Mouse (Mus musculus) CD4-positive, CD25-positive, alpha-beta regulatory T cell, adult 4 months (primary cell): ENCODE measurements around the gene 4933417A18Rik. TPM values are rescaled to one million over a fixed set of nuclear protein-coding genes. Genes with fewer than 3 reads are reported as not detected.
"Not testable (repeated sequence)": the region's sequence is repeated elsewhere in the genome, so short reads cannot be mapped to it uniquely, and the experiment has no call there.

Experiments used
- ATAC-seq: one replicate; pipeline ENCODE4 v1.8.0; 2017
- polyA plus RNA-seq, 2 experiments: library from polyadenylated mRNA; unstranded; fragments of 100-300 nt; shearing (Covaris generic); gene quantifications; one replicate each; pipeline ENCODE4 v1.2.1; 2017

The 4933417A18Rik gene
- not detected for polyA plus RNA-seq

- ATAC-seq, result no peak
These were observed at the start of gene 4933417A18Rik, which contains the start of gene Fam217a for GRCm38 (mm10) chr13:34924210-34924609. 4933417A18Rik (plus strand) TSS chr13:34924409. Fam217a (minus strand) TSS chr13:34924310.

GRCm38 (mm10) chr13:34874736-34875135, 49.5 kb upstream of the 4933417A18Rik start:
- ATAC-seq, result not testable (repeated sequence)

- ATAC-seq, result peak; percentile 77
These were observed 49.0 kb upstream of the 4933417A18Rik start, which contains the start of gene Prpf4b for GRCm38 (mm10) chr13:34875166-34875710. Prpf4b (plus strand) TSS chr13:34875302.

DNA sequence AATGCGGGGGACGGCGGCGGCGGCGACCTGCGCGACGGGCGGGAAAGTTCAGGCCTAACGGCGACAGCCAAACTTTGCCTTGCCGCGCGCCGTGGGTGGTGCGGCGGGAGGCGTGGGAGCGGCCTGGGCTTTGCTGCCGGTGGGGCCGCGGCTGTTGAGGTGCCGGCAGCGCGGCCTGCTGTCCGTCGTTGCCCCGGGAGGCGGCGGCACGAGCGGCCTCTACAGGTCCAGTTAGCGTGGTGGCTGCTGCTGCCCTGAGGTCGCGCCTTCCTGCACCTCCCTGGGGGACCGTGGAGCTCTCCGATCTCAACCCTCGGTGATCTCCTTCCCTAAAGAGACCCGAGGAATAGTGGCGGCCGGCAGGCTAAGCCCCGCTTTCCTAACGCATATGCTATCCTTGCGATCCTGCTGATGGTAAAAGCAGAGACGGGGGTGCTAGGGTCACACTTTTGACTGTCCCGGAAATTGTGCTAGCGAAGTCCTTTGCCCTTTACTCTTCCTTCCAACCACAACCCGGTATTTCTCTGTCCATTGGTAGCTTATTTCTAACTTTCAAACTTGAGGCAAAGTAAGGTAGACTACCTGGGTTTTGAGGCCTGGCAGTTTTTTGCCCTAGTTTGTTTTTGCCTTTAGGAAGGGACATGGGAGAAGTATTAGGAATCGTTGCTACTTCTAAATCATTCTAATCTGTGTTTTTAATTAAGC, 48.3 kb upstream of the 4933417A18Rik start:
- ATAC-seq, result peak; percentile 27

DNA sequence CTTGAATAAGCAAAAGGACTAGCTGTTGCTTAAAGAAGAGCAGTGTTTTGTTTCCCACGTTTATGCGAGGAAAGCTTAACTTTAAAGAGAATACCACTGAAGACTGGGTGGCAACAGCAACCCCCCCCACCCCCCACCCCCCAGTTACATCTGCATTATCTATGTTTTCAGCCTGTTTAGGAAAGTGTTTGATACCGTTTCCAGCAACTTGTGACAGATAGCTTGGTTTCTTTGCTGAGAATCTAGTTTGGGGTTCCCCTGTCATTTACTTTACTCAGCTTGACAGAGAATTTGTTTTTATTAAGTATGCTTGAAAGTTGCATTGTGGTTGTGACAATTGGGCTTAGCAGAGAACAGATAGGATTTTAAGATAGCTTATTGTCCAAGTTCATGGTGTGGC, 47.7 kb upstream of the 4933417A18Rik start:
- ATAC-seq, result no peak

- no peak for ATAC-seq
These were observed 31.3 kb upstream of the 4933417A18Rik start for GRCm38 (mm10) chr13:34892871-34893270.

GRCm38 (mm10) chr13:34914614-34915013, 9.6 kb upstream of the 4933417A18Rik start:
- ATAC-seq, result peak; percentile 60

DNA sequence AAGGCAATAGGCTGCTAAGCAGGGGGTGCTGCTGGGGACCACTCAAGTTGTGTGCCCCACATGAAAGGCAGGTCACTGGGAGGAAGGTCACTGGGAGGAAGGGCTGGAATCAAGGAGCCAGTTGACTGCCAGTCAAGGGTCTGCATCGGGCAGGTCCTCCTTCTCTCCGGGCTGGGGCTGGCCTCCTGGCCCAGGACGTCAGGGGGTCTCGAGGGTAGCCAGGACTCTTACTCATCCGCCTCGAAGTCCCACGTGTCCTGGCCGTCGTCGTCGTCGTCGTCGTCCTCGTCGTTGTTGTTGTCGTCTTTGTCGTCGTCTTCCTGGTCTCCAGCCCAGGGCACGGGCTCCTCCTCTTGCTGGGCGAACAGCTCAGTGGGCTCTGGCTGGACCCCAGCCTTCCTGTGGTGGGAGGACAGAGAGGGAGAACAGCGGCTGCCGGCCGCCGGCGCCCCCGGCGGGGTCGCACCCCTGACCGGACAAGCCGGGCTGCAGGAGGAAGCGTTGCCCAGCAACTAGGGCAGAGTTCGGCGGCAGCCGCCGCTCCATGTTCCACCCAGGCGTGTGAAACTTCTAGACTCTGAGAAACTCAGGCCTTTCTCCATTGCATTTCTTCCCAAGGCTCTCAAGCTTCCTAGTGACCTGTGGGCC, 7.6 kb upstream of the 4933417A18Rik start:
- ATAC-seq, result no peak

- no peak for ATAC-seq
These were observed 10.9 kb downstream of the 4933417A18Rik start for GRCm38 (mm10) chr13:34934931-34935644.

GRCm38 (mm10) chr13:34942370-34942769, 18.2 kb downstream of the 4933417A18Rik start:
- no peak for ATAC-seq

DNA sequence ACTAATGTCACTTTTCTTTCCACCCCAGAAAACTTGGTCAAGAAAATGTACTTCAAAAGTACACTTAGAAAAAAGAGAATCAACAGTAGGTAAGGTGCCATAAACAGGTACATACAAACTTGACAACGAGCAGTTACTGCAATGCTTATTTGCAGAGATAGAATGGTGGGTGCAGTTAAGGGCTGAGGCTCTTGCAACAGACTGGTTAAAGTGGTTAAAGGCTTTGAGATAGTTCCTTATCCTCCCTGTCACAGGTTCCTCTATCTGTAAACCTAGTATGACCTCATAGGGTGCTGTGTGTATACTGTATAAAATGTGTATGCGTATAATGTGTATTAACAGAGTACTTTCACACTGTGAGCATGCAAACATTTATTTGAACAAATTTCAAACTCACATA, 27.2 kb downstream of the 4933417A18Rik start:
- not testable (repeated sequence) for ATAC-seq

DNA sequence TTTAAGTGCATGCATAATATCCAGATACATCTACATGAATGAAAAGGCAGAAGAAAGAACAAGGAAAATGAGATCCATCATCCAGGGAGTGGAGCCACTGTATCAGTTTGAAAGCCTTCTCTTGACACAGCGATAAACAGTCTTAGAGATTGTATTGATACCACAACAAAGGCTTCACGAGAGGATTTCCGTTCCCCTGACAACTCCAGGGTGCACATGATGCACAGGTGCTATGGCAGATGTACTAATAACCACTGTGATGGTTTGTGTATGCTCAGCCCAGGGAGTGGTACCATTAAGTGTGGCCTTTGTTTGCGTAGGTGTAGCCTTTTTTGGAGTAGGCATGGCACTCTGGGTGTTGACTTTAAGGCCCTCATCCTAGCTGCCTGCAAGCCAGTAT, 32.7 kb downstream of the 4933417A18Rik start:
- ATAC-seq, result peak; percentile 56

DNA sequence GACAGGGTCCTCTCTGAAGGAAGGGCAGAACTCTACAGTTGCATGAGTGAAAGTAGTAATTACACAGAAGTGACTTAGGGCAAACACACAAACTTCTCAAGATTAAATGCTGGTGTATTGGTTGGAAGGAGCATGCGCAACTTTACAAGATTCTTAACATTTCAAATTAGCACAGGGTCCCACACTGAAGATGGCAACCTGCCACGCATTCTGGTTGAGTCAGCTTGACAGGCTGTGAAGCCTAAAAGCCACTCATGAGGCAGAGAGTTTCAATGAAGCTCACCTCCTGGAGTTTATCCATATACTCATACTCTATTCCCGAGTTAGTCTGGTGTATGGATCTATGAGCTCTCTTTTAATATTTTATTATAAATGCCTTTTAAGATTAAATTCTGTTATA, 33.9 kb downstream of the 4933417A18Rik start:
- ATAC-seq, result not testable (repeated sequence)

GRCm38 (mm10) chr13:34960996-34961770, 37.0 kb downstream of the 4933417A18Rik start:
- ATAC-seq, result no peak

GRCm38 (mm10) chr13:34963511-34964397, 39.5 kb downstream of the 4933417A18Rik start, which contains the start of gene Eci3:
Eci3 (minus strand) TSS chr13:34963810.
- ATAC-seq, result no peak

GRCm38 (mm10) chr13:34964419-34964818, 40.2 kb downstream of the 4933417A18Rik start:
- no peak for ATAC-seq

- ATAC-seq, result no peak
These were observed 40.7 kb downstream of the 4933417A18Rik start for GRCm38 (mm10) chr13:34964866-34965265.

GRCm38 (mm10) chr13:34965647-34966046, 41.4 kb downstream of the 4933417A18Rik start:
- not testable (repeated sequence) for ATAC-seq

DNA sequence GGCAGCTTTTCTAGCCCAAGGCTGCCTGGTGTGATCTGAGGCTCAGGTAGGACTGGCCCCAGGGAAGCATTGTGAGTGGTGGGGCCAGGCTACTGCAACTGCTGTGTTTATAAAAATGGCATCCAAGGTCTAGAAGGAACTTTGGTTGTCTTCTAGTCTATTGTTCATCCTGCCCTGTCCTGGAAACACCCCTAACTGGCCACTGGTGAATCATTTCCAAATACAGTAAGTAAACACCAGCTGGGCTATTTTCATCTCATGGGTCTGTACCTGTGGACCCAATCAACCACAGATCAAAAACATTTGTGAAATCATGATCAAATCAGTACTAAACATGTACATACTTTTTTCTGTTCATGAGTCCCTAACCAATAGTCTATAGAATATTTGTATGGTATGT, 48.2 kb downstream of the 4933417A18Rik start:
- ATAC-seq, result not testable (repeated sequence)

DNA sequence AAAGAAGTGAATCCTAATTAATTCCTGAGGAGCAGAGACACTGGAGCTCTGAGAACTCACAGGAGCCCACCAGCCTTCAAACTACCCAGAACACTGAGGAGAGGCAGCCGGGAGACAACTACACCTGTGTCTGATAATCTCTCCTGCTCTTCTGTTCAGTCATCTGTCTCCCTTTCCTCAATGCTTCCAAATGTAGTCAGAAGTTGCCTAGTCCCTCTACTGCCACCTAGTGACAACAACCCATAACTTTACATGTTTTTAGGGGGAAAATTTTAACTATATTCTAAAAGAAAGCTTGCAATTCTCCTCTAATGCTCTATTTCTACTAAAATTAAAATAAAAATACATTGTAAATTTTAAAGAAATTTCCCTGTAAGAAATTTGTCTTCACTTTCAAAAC, 48.9 kb downstream of the 4933417A18Rik start:
- peak; percentile 56 for ATAC-seq

DNA sequence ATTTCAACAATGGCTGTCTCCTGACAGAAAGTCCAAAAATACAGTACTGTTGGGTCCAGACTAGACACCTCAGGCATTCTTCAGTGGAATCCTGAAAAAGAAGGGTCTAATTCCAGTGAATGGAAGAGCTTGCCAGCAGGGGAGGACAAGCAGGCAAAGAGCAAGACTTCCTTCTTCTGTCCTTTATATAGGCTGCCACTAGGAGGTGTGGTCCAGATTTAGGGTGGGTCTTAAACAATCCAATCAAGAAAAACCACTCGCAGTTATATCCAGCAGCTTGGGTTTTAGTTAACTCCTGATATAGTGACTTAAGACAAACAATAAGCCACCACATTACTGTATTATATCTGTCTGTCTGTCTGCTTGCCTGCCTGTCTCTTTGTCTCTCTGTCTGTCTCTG, 49.6 kb downstream of the 4933417A18Rik start:
- ATAC-seq, result no peak
